Mouse (Mus musculus): ENCODE data around the gene Tmem238l. TPM values are rescaled to one million over a fixed set of nuclear protein-coding genes. Genes with fewer than 3 reads are reported as not detected.

Gene Tmem238l
- polyA plus RNA-seq, 1 experiment from 2014 or later: not detected

DNA sequence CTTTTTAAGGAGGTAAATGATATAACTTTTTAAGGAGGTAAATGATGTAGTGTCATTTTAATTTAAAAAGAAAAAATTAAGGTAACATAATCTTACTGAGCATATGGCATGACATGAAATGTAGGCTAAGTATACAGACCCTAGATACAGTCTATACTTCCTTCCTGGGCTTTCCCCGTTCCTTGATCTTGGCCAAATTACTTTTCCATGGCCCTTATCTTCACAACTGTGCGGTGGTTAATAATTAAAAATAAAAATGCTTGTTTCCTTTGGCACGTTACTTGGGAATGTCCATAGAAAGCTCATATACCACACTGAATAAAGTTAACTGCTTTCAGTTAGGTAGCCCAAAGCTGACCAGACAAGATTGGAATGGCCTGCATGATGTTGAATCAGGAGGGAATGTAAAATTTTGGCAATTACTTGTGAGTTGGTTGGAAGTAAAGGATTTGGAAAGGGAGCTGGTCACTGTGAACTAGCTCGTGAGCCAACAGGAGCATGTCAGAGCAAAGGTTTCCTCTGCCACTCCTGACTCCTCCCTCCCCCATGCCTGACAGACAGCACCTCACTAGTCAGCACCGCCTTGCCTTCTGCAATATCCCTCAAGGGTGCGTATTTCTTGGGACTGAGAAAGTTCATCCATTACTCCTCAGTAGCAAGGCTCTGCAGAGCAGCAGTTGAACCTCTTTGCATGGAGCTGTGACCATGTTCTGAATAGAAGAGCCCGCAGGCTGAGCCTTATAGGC is 21.8 kb upstream of the Tmem238l start:
- no peak for ATAC-seq (ENCODE audit: low read depth)
- no peaks in the 10 kb centered on the region for H3K4me1 ChIP-seq (ENCODE audit: control insufficient read depth, low read depth, low read length)
- no peaks in the 10 kb centered on the region for H3K9me3 ChIP-seq (replicated peaks; ENCODE audit: control insufficient read depth, low read length)
- no peaks in the 10 kb centered on the region for H3K36me3 ChIP-seq (ENCODE audit: control insufficient read depth, insufficient read depth)
- no peak overlapping the region for H3K4me2 ChIP-seq (ENCODE audit: low read depth, low read length)
- no peak overlapping the region for H3K4me3 ChIP-seq (ENCODE audit: low read depth, low read length)
- no peaks in the 10 kb centered on the region for H3K27me3 ChIP-seq (ENCODE audit: control insufficient read depth, insufficient read depth, low read depth, low read length)
- WGBS (ENCODE audit: insufficient replicate concordance): 55% methylated on average over 7 of the region's 7 CpGs
- H3K27ac ChIP-seq (ENCODE audit: low read length): no peak overlapping the region
- H3K9ac ChIP-seq (ENCODE audit: low read depth, low read length): no peak overlapping the region

DNA sequence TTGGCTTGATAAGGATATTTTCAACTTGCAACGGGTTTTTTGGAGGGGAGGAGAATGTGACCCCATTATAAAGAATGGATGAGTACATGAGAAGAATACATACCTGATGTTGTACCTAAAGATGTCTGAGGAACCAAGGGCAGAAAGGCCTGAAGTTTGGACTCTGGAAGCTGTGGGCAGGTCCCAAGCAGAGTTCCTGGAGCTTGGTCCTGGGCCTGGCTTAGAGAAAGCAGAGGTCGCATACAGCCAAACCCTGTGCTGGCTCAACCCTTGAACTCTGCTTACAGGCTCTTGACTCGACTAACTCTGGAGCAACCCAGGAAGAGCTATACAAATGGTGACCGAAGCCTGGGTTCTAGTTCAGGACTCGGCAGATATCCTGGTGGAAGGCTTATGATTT is 14.4 kb upstream of the Tmem238l start:
- Histone ChIP-seq H3K4me1 (ENCODE audit: control insufficient read depth, low read depth, low read length) (no peaks in the 10 kb centered on the region), H3K9ac (ENCODE audit: low read depth, low read length) (no peak overlapping the region), H3K9me3 (replicated peaks; ENCODE audit: control insufficient read depth, low read length) (no peaks in the 10 kb centered on the region), H3K27ac (ENCODE audit: low read length) (no peak overlapping the region), H3K36me3 (ENCODE audit: control insufficient read depth, insufficient read depth) (no peaks in the 10 kb centered on the region), H3K27me3 (ENCODE audit: control insufficient read depth, insufficient read depth, low read depth, low read length) (no peaks in the 10 kb centered on the region), H3K4me3 (ENCODE audit: low read depth, low read length) (no peak overlapping the region), H3K4me2 (ENCODE audit: low read depth, low read length) (no peak overlapping the region)
- no peak for ATAC-seq (ENCODE audit: low read depth)
- 62% methylated on average over 5 of the region's 5 CpGs for WGBS (ENCODE audit: insufficient replicate concordance)

DNA sequence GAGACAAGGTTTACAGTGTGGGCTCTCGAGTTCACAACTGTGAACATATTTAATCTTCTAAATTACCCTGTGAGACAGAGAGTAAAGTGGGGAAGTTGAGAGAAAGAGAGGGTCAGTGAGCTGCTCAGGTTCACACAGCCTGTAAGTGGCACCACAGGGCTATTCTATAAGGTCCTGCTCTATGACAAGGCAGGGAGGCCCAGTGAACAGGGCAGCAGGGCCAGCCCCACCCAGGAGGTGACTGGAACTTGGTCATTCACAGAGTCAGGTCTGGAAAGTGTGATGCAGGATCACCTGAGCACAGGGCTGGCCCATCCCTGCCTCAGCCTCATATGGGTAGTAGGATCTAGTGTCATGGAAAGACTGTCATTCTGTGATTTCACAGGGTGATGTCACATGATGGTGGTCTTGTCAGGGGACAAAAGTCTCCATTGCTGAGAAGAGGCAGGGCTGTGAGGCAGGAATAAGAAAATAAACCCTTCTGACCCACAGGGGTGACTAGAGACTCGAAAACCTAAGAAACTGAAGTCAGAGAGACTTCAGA is 11.1 kb upstream of the Tmem238l start:
- Histone ChIP-seq H3K27ac (ENCODE audit: low read length) (no peak overlapping the region), H3K9ac (ENCODE audit: low read depth, low read length) (no peak overlapping the region), H3K4me2 (ENCODE audit: low read depth, low read length) (no peak overlapping the region), H3K4me3 (ENCODE audit: low read depth, low read length) (no peak overlapping the region), H3K4me1 (ENCODE audit: control insufficient read depth, low read depth, low read length) (no peaks in the 10 kb centered on the region), H3K9me3 (replicated peaks; ENCODE audit: control insufficient read depth, low read length) (no peaks in the 10 kb centered on the region), H3K36me3 (ENCODE audit: control insufficient read depth, insufficient read depth) (no peaks in the 10 kb centered on the region), H3K27me3 (ENCODE audit: control insufficient read depth, insufficient read depth, low read depth, low read length) (no peaks in the 10 kb centered on the region)
- 29% methylated on average over 2 of the region's 2 CpGs for WGBS (ENCODE audit: insufficient replicate concordance)
- ATAC-seq (ENCODE audit: low read depth): no peak

DNA sequence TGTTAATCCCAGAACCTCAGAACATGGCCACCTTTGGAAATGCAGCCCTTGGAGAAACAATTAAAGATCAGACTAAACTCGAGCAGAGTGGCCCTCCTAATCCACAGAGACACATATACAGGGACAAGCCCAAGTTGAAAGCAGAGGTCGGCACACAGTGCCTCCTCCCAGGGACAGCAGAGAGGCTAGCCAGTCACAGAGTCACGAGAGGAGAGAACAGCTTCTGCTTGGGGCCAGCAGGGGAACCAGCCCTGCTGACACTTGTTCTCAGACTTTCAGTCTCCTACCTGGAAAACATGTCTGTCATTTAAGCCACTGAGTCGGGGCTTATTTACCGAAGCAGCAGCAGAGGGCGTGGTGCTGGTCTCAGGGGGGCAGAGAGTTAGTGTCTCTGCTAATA is 9.9 kb upstream of the Tmem238l start:
- H3K36me3 ChIP-seq (ENCODE audit: control insufficient read depth, insufficient read depth): no peaks in the 10 kb centered on the region
- no peak overlapping the region for H3K27ac ChIP-seq (ENCODE audit: low read length)
- H3K4me2 ChIP-seq (ENCODE audit: low read depth, low read length): no peak overlapping the region
- 48% methylated on average over 6 of the region's 6 CpGs for WGBS (ENCODE audit: insufficient replicate concordance)
- H3K4me1 ChIP-seq (ENCODE audit: control insufficient read depth, low read depth, low read length): no peaks in the 10 kb centered on the region
- H3K9me3 ChIP-seq (replicated peaks; ENCODE audit: control insufficient read depth, low read length): no peaks in the 10 kb centered on the region
- ATAC-seq (ENCODE audit: low read depth): no peak
- H3K9ac ChIP-seq (ENCODE audit: low read depth, low read length): no peak overlapping the region
- H3K4me3 ChIP-seq (ENCODE audit: low read depth, low read length): no peak overlapping the region
- H3K27me3 ChIP-seq (ENCODE audit: control insufficient read depth, insufficient read depth, low read depth, low read length): no peaks in the 10 kb centered on the region

DNA sequence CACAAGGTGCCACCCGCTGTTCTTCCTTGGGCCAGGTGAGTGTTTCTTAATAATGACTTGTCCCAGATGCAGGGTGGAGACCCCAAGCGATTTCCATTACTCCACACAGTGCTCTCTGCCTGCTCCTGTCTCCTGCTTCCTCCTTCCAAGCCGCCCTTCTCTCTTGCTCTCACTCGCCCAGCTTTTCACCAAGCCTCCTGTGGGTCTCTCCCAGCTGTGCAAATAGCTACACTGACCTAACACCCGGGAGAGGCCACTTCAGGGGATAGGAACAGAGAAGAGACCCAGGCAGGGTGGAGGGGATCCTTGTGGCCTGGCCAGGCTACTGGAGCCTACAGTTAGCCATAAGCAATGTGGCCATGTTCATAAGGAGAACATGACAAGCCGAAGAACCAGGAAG is 9.5 kb upstream of the Tmem238l start:
- Histone ChIP-seq H3K9me3 (replicated peaks; ENCODE audit: control insufficient read depth, low read length) (no peaks in the 10 kb centered on the region), H3K27me3 (ENCODE audit: control insufficient read depth, insufficient read depth, low read depth, low read length) (no peaks in the 10 kb centered on the region), H3K4me3 (ENCODE audit: low read depth, low read length) (no peak overlapping the region), H3K27ac (ENCODE audit: low read length) (no peak overlapping the region), H3K9ac (ENCODE audit: low read depth, low read length) (no peak overlapping the region), H3K4me1 (ENCODE audit: control insufficient read depth, low read depth, low read length) (no peaks in the 10 kb centered on the region), H3K4me2 (ENCODE audit: low read depth, low read length) (no peak overlapping the region), H3K36me3 (ENCODE audit: control insufficient read depth, insufficient read depth) (no peaks in the 10 kb centered on the region)
- WGBS (ENCODE audit: insufficient replicate concordance): 58% methylated on average over 6 of the region's 6 CpGs
- ATAC-seq (ENCODE audit: low read depth): no peak

DNA sequence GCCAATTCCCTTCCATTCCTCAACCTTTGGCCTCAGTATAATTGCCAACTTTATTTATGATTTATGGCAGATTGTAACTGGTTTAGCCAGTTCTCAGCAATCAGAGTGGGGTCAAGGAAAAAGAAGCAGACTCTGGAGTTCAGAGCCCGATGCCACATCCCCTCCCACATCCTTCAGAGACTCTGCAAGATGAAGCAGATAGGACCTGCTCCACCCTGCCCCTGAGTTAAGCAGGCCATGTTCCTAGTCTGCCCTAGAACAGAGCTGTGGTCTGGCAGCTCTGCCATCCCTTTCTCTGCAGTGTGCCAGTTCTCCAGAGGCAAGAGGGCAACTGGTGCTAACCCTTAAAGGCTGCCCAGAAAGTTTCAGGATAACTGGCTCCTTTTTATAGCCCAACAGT is 4.4 kb downstream of the Tmem238l start:
- no peaks in the 10 kb centered on the region for H3K36me3 ChIP-seq (ENCODE audit: control insufficient read depth, insufficient read depth)
- H3K4me3 ChIP-seq (ENCODE audit: low read depth, low read length): no peak overlapping the region
- no peak overlapping the region for H3K9ac ChIP-seq (ENCODE audit: low read depth, low read length)
- H3K4me1 ChIP-seq (ENCODE audit: control insufficient read depth, low read depth, low read length): no peaks in the 10 kb centered on the region
- 21% methylated on average over 1 of the region's 1 CpGs for WGBS (ENCODE audit: insufficient replicate concordance)
- ATAC-seq (ENCODE audit: low read depth): no peak
- no peaks in the 10 kb centered on the region for H3K9me3 ChIP-seq (replicated peaks; ENCODE audit: control insufficient read depth, low read length)
- H3K27ac ChIP-seq (ENCODE audit: low read length): no peak overlapping the region
- H3K4me2 ChIP-seq (ENCODE audit: low read depth, low read length): no peak overlapping the region
- H3K27me3 ChIP-seq (ENCODE audit: control insufficient read depth, insufficient read depth, low read depth, low read length): no peaks in the 10 kb centered on the region

DNA sequence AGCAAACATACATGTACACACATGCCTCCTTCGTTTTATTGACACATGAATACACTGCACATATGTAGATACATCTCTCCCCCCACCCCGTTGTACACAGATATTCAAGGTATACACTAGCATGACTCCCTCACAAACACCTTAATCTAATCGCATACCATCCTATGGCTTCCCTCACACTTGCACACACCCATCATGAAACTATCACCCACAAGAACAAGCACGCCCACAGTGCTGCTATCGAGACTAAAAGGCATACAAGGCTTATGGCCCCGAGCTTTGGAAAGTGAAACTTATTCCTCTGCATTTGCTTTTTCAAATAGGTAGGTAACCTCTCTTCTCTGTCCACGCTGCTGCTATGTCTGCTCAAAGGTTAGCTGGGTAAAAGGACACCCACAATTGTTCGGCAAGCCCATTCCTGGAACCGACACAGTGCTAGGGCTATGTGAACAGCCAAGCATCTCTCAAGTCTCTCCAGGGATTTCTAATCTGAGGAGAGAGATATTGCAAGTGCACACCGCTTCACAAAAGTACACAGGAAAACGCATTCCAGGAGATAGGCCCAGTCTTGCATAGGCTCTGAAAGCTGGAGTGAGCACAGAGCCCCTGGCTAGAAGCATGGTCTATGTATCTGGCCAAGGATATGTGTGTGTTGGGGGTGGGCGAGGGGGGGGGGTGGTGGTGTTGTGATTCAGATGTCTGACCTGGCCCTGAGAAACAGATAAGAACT is 5.2 kb downstream of the Tmem238l start:
- H3K4me2 ChIP-seq (ENCODE audit: low read depth, low read length): no peak overlapping the region
- ATAC-seq (ENCODE audit: low read depth): no peak
- H3K9ac ChIP-seq (ENCODE audit: low read depth, low read length): no peak overlapping the region
- no peaks in the 10 kb centered on the region for H3K36me3 ChIP-seq (ENCODE audit: control insufficient read depth, insufficient read depth)
- WGBS (ENCODE audit: insufficient replicate concordance): 60% methylated on average over 12 of the region's 12 CpGs
- H3K4me3 ChIP-seq (ENCODE audit: low read depth, low read length): no peak overlapping the region
- H3K27ac ChIP-seq (ENCODE audit: low read length): no peak overlapping the region
- H3K9me3 ChIP-seq (replicated peaks; ENCODE audit: control insufficient read depth, low read length): no peaks in the 10 kb centered on the region
- H3K4me1 ChIP-seq (ENCODE audit: control insufficient read depth, low read depth, low read length): no peaks in the 10 kb centered on the region
- no peaks in the 10 kb centered on the region for H3K27me3 ChIP-seq (ENCODE audit: control insufficient read depth, insufficient read depth, low read depth, low read length)

DNA sequence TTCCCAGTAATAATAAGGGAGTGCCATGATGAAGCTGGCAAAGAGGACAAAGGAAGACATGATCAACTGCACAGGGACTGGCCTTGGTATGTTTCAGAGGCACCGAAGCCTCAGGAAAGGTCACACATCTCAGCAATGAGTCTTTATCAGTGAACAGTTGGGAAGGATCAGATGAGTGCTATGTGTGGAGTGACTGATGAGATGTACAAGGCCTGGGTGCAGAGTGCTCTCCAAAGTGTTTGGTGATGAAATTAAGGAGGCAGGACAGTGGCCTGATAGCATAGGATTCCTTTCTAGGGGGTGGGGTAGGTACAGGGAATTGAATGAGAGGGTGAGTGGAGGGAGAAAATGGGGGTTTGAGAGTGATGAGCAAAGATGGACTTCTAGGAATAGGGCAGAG is 7.0 kb downstream of the Tmem238l start:
- WGBS (ENCODE audit: insufficient replicate concordance): 65% methylated on average over 1 of the region's 1 CpGs
- H3K36me3 ChIP-seq (ENCODE audit: control insufficient read depth, insufficient read depth): no peaks in the 10 kb centered on the region
- H3K4me1 ChIP-seq (ENCODE audit: control insufficient read depth, low read depth, low read length): no peaks in the 10 kb centered on the region
- H3K9ac ChIP-seq (ENCODE audit: low read depth, low read length): no peak overlapping the region
- no peaks in the 10 kb centered on the region for H3K9me3 ChIP-seq (replicated peaks; ENCODE audit: control insufficient read depth, low read length)
- H3K27ac ChIP-seq (ENCODE audit: low read length): no peak overlapping the region
- no peaks in the 10 kb centered on the region for H3K27me3 ChIP-seq (ENCODE audit: control insufficient read depth, insufficient read depth, low read depth, low read length)
- H3K4me3 ChIP-seq (ENCODE audit: low read depth, low read length): no peak overlapping the region
- H3K4me2 ChIP-seq (ENCODE audit: low read depth, low read length): no peak overlapping the region
- no peak for ATAC-seq (ENCODE audit: low read depth)

DNA sequence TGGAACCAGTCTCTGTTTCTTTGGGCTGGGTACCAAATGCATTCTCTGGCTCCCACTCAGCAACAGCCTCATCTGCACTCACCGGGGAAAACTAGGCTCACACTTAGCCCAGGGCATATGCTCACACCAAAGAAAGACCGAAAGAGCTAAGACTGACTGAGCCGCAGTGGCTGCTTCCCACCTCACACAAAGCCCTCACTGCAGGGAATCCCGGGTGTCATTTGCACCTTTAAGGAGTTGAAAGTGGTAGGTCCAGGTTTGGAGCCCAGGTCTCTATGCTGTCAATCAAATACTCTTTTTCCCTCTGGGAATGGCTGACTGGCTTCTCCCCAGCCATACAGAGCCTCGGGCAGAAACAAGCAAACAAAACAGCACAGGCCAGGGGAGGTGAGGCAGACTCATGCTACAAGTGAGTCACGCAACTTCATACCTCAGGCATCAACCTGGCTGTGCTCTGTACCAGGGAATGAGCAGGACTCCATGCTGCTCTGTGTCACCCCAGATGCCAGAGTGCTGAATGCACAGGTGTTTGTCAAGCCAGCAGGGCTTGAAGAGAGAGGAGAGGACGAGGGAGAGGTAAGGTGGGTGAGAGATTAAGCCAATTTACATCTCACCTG is 10.2 kb downstream of the Tmem238l start:
- Histone ChIP-seq H3K36me3 (ENCODE audit: control insufficient read depth, insufficient read depth) (no peaks in the 10 kb centered on the region), H3K9ac (ENCODE audit: low read depth, low read length) (no peak overlapping the region), H3K27ac (ENCODE audit: low read length) (no peak overlapping the region), H3K4me1 (ENCODE audit: control insufficient read depth, low read depth, low read length) (no peaks in the 10 kb centered on the region), H3K4me3 (ENCODE audit: low read depth, low read length) (no peak overlapping the region), H3K4me2 (ENCODE audit: low read depth, low read length) (no peak overlapping the region), H3K9me3 (replicated peaks; ENCODE audit: control insufficient read depth, low read length) (no peaks in the 10 kb centered on the region), H3K27me3 (ENCODE audit: control insufficient read depth, insufficient read depth, low read depth, low read length) (no peaks in the 10 kb centered on the region)
- ATAC-seq (ENCODE audit: low read depth): no peak
- WGBS (ENCODE audit: insufficient replicate concordance): 12% methylated on average over 7 of the region's 7 CpGs
